Mouse (Mus musculus) retina, postnatal 1 day (tissue): ENCODE measurements at regions not wholly inside any gene's neighbourhood (a gene's known extent, or its start where the extent isn't known, plus 50 kb on each side); places are given as distances from the start of the nearest gene placed in this dataset.

Source experiments
- DNase-seq: peaks from one replicate; pipeline ENCODE4 v3.0.0-alpha.2; 2012

GRCm38 (mm10) chr9:41668741-41669140, 455.4 kb downstream of the Sorl1 start:
- no peak for DNase-seq

- DNase-seq: no peak
Measured at GRCm38 (mm10) chr9:41665000-41665685, 459.0 kb downstream of the Sorl1 start.

- no peak for DNase-seq
Measured at GRCm38 (mm10) chr9:41660576-41660975, 463.5 kb downstream of the Sorl1 start.

- no peak for DNase-seq
Measured at GRCm38 (mm10) chr9:41660011-41660410, 464.1 kb downstream of the Sorl1 start.

- DNase-seq: no peak
Measured at GRCm38 (mm10) chr9:41631564-41632205, 470.2 kb upstream of the Ubash3b start.

- DNase-seq: no peak
Measured at GRCm38 (mm10) chr9:41621341-41621740, 459.8 kb upstream of the Ubash3b start.

GRCm38 (mm10) chr9:41614002-41614401, 452.5 kb upstream of the Ubash3b start:
- peak; percentile 9 for DNase-seq

- peak; percentile 31 for DNase-seq
Measured at GRCm38 (mm10) chr9:41612802-41613550, 451.5 kb upstream of the Ubash3b start.

GRCm38 (mm10) chr9:41612452-41612795, 450.9 kb upstream of the Ubash3b start:
- no peak for DNase-seq

- DNase-seq: peak; percentile 92
Measured at GRCm38 (mm10) chr9:41611534-41612451, 450.3 kb upstream of the Ubash3b start.

GRCm38 (mm10) chr9:41610347-41610746, 448.9 kb upstream of the Ubash3b start:
- DNase-seq: peak; percentile 23

GRCm38 (mm10) chr9:41606136-41606535, 444.6 kb upstream of the Ubash3b start:
- no peak for DNase-seq

- DNase-seq: no peak
Measured at GRCm38 (mm10) chr9:41604916-41605315, 443.4 kb upstream of the Ubash3b start.

- DNase-seq: no peak
Measured at GRCm38 (mm10) chr9:41600778-41601177, 439.3 kb upstream of the Ubash3b start.

GRCm38 (mm10) chr9:41599874-41600273, 438.4 kb upstream of the Ubash3b start:
- DNase-seq: no peak

- DNase-seq: peak; percentile 30
Measured at GRCm38 (mm10) chr9:41595749-41596148, 434.3 kb upstream of the Ubash3b start.

- DNase-seq: no peak
Measured at GRCm38 (mm10) chr9:41593998-41594397, 432.5 kb upstream of the Ubash3b start.

- DNase-seq: no peak
Measured at GRCm38 (mm10) chr9:41592900-41593690, 431.6 kb upstream of the Ubash3b start.

- no peak for DNase-seq
Measured at GRCm38 (mm10) chr9:41592101-41592500, 430.6 kb upstream of the Ubash3b start.

- peak; percentile 9 for DNase-seq
Measured at GRCm38 (mm10) chr9:41590164-41590563, 428.7 kb upstream of the Ubash3b start.

- DNase-seq: no peak
Measured at GRCm38 (mm10) chr9:41588466-41589425, 427.2 kb upstream of the Ubash3b start.
